Mouse (Mus musculus) C2C12 (cell line): ENCODE data around the gene Gli2. TPM values are rescaled to one million over a fixed set of nuclear protein-coding genes. Genes with fewer than 3 reads are reported as not detected.

Experiments used
- H3K27me3 ChIP-seq: one replicate; pipeline ENCODE4 v1.6.1; 2011; ENCODE audit not compliant: control insufficient read depth, insufficient read depth, insufficient read length
- H3K36me3 ChIP-seq: one replicate; pipeline ENCODE4 v1.6.1; 2011; ENCODE audit not compliant: control insufficient read depth, insufficient read depth
- H3K4me3 ChIP-seq: one replicate; pipeline ENCODE4 v1.5.1; 2011; ENCODE audit warnings: mild to moderate bottlenecking, control low read depth; ENCODE audit not compliant: poor library complexity, insufficient read depth, severe bottlenecking
- H3K79me2 ChIP-seq: one replicate; pipeline ENCODE4 v1.6.1; 2011; ENCODE audit not compliant: control insufficient read depth, insufficient read depth
- H3K79me3 ChIP-seq: one replicate; pipeline ENCODE4 v1.6.1; 2011; ENCODE audit warnings: low read depth, control low read depth
- H3ac ChIP-seq: one replicate; pipeline ENCODE3; 2011; ENCODE audit warnings: low read depth; ENCODE audit not compliant: control insufficient read depth, insufficient read length
- CEBPB ChIP-seq: IDR thresholded peaks from one replicate; pipeline ENCODE4 v1.6.1; 2011; ENCODE audit warnings: low read depth, mild to moderate bottlenecking, control low read depth, moderate library complexity
- CTCF ChIP-seq: IDR thresholded peaks from one replicate; pipeline ENCODE4 v1.5.1; 2011; ENCODE audit not compliant: control insufficient read depth, insufficient read depth, insufficient read length
- FOSL1 ChIP-seq: IDR thresholded peaks from one replicate; pipeline ENCODE4 v1.8.0; 2011; ENCODE audit warnings: mild to moderate bottlenecking, low read length; ENCODE audit not compliant: poor library complexity, insufficient read depth, severe bottlenecking
- MAX ChIP-seq: IDR thresholded peaks from one replicate; pipeline ENCODE4 v1.6.1; 2011; ENCODE audit warnings: mild to moderate bottlenecking, control low read depth
- MYOD1 ChIP-seq: IDR thresholded peaks from one replicate; pipeline ENCODE4 v1.6.1; 2011; ENCODE audit warnings: low read depth; ENCODE audit not compliant: control insufficient read depth, insufficient read length
- MYOG ChIP-seq: IDR thresholded peaks from one replicate; pipeline ENCODE4 v1.6.1; 2011; ENCODE audit not compliant: control insufficient read depth, insufficient read length; ENCODE audit errors: extremely low read depth
- USF1 ChIP-seq: IDR thresholded peaks from one replicate; pipeline ENCODE4 v1.6.1; 2011; ENCODE audit warnings: low read depth, mild to moderate bottlenecking, control low read depth, moderate library complexity
- polyA plus RNA-seq: library from polyadenylated mRNA; unstranded; fragments of >200 nt; fragmentation: generic; extraction: Trizol; gene quantifications from one replicate; pipeline ENCODE4 v1.2.1, GENCODE M21; 2012; ENCODE audit warnings: missing spikeins

Gene Gli2
- polyA plus RNA-seq, 1 experiment = 0.74 TPM

DNA sequence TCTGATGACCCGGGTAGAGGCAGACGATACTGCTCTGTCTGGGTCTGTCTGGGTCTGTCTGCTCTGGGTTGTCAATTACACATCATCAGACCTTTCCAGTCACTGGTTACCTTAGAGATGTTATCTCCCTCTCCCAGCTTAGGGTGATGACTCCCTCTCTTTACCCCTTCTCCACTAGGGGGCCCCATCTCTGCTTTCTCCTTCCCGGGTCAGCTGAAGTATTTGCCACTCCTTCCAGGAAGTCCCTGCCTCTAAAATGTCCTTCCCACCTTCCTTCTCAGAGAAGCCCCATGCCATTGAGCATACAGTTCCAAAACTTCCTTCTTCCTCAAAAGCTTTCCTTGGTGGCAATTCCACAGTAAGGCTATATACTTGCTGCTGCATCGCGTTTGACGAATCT is 21.5 kb upstream of the Gli2 start:
- Histone ChIP-seq H3K27me3 (peaks cover 53% of the 10 kb centered on the region), H3K4me3 (no peak overlapping the region), H3K79me3 (no peaks in the 10 kb centered on the region), H3ac (no peak overlapping the region), H3K36me3 (no peaks in the 10 kb centered on the region), H3K79me2 (no peaks in the 10 kb centered on the region)
- TF ChIP-seq MYOD1 = no peak
- no peak for TF ChIP-seq FOSL1
- TF ChIP-seq CTCF = no peak
- no peak for TF ChIP-seq USF1
- TF ChIP-seq CEBPB = no peak
- no peak for TF ChIP-seq MAX
- TF ChIP-seq MYOG = no peak

DNA sequence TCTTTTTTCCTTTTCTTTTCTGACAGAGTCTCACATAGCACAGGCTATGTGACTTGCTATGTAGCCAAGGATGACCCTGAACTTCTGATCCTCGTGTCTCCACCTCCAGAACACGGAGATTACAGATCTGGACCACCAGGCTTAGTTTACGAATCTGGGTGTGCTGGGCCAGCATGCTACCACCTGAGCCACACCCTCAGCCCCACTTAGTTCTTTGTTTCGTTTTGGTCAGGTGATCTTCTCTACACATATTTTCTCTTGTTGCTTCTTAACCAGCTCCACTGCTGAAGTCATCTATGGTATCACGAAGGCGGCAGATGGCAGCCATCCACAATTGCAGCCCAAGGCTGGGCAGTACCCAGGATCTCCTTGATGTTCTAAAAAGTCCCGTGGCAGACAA is 20.5 kb upstream of the Gli2 start:
- Histone ChIP-seq H3K79me2 (no peaks in the 10 kb centered on the region), H3K36me3 (no peaks in the 10 kb centered on the region), H3K27me3 (peaks cover 45% of the 10 kb centered on the region), H3K79me3 (no peaks in the 10 kb centered on the region), H3ac (no peak overlapping the region), H3K4me3 (no peak overlapping the region)
- TF ChIP-seq MYOD1 (no peak), MYOG (no peak)

DNA sequence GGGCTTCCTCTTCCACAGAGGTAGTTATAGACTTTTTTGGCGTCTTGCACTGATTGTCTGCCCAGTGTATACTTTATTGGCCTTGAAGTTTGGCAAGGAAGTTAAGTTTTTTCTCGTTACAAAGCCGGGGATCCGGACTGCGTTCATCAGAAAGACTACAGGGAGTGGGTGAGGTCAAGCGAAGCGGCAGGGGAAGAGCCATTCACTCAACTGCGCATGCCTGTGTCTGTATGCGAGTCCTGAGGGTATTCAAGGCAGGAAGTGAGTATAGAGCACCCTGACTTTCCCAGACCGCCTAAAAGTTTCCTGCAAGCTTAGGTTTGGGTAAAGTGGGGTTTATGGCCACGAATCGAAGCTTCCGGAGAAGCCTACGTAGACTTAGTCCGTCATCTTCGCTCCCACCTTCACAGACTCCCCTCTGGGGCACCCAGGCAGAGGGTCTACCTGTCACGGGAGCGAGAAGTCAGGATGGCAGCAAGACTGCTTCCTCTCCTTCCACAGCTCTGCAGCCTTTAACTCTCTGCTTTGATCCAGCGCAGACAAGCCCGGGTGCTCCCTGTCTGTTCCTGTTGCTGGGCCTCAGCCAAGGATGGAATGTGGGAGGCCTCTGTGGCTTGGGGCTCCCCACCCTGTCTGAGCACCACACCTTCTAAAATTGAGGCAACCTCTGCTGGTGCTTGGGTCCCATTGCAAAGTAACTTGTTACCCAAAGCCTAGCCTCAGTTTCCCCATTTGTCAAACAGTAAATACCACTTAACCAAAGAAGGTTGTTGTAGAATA is 11.7 kb upstream of the Gli2 start:
- Histone ChIP-seq H3K36me3 (no peaks in the 10 kb centered on the region), H3K4me3 (no peak overlapping the region)
- TF ChIP-seq CEBPB = no peak
- TF ChIP-seq USF1 = no peak
- TF ChIP-seq MAX = no peak
- TF ChIP-seq CTCF = no peak
- no peak for TF ChIP-seq FOSL1
- TF ChIP-seq MYOD1 = no peak
- no peak for TF ChIP-seq MYOG

DNA sequence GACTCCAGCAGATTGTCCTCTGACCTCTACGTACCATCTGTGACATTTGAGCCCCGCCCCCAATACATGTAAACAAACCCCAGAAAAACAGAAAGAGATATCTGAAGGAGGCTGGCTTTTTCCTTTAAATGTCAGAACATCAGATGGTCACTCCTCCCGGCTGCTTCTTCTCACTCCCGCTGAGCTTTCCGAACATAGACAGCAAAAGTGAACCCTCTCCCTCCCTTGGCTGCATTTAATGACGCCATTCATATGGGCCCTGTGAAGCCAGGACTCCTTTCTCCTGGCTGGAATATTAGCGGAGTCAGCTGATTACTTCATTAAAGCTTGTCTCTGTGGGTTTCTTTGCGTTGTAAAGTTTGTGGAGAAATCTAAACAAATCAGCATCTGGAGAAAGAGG is 3.1 kb upstream of the Gli2 start:
- no peaks in the 10 kb centered on the region for H3K79me2 ChIP-seq
- H3K4me3 ChIP-seq = no peak overlapping the region
- no peaks in the 10 kb centered on the region for H3K79me3 ChIP-seq
- TF ChIP-seq CEBPB (no peak), USF1 (no peak), MYOG (no peak), MYOD1 (no peak), MAX (no peak), FOSL1 (no peak), CTCF (no peak)
- no peak overlapping the region for H3ac ChIP-seq
- H3K36me3 ChIP-seq = no peaks in the 10 kb centered on the region
- peaks cover 8% of the 10 kb centered on the region for H3K27me3 ChIP-seq

More for the DNA sequence above, 11.7 kb upstream of the Gli2 start:
- H3K79me2 ChIP-seq = no peaks in the 10 kb centered on the region
- no peaks in the 10 kb centered on the region for H3K79me3 ChIP-seq
- H3K27me3 ChIP-seq = peaks cover 36% of the 10 kb centered on the region
- H3ac ChIP-seq = no peak overlapping the region

DNA sequence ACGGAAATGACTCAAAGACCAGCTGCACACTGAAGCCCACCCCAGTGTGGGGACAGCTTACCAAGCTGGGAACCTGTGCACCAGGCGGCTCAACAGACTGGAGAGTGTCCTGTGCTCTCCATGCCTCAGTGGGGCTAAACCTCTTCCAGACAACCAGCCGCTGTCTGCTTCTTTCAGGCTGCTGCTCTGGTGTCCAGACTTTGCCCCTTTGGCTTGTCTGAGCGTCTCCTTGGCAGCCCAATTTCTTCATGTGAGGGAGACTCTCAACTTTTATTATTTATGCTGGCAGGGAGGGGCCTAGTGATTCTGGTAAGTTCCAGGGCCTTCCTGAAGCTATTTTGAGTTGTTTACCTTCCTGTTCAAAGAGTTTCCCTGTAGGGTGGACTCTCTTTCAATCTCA is 2.4 kb upstream of the Gli2 start:
- Histone ChIP-seq H3ac (no peak overlapping the region), H3K36me3 (no peaks in the 10 kb centered on the region), H3K79me2 (no peaks in the 10 kb centered on the region), H3K79me3 (no peaks in the 10 kb centered on the region), H3K4me3 (no peak overlapping the region), H3K27me3 (peaks cover 8% of the 10 kb centered on the region)
- TF ChIP-seq MAX = no peak
- no peak for TF ChIP-seq FOSL1
- no peak for TF ChIP-seq CTCF
- no peak for TF ChIP-seq MYOG
- TF ChIP-seq MYOD1 = no peak
- no peak for TF ChIP-seq CEBPB
- no peak for TF ChIP-seq USF1

DNA sequence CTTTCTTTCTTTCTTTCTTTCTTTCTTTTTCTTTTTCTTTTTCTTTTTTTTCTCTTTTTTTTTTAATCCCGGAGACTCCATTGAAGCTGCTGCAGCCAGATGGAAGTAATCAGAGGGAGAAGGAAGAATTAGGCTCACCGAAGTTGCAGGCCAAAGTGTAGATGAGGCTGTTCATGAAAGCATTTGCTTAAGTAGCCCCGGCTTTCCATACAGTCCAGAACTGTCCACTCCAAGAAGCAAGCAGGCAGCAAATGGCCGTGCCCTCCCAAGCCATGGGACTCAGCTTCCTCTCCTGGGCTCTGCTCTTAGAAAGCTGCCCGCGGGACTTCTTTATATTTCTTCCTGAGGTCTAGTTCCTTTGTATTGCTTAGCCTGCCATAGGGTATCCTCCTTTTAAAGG is 1.0 kb upstream of the Gli2 start:
- H3K79me2 ChIP-seq = no peaks in the 10 kb centered on the region
- no peak overlapping the region for H3ac ChIP-seq
- peaks cover 8% of the 10 kb centered on the region for H3K27me3 ChIP-seq
- no peaks in the 10 kb centered on the region for H3K79me3 ChIP-seq
- no peak overlapping the region for H3K4me3 ChIP-seq
- H3K36me3 ChIP-seq = no peaks in the 10 kb centered on the region
- TF ChIP-seq MYOD1 (no peak), MYOG (no peak), CTCF (no peak), FOSL1 (no peak), MAX (no peak), CEBPB (no peak), USF1 (no peak)
